Mouse (Mus musculus) cerebral cortex, adult 2 months (tissue): ENCODE data around the gene Itgb2l.

Source experiments
- WGBS: fragments of 180-500 bp; shearing (Covaris S2); methylation state at CpG from one replicate; pipeline ENCODE4 v1.1.7; 2018; 5-methylcytosine and 5-hydroxymethylcytosine counted together

Itgb2l gene

DNA sequence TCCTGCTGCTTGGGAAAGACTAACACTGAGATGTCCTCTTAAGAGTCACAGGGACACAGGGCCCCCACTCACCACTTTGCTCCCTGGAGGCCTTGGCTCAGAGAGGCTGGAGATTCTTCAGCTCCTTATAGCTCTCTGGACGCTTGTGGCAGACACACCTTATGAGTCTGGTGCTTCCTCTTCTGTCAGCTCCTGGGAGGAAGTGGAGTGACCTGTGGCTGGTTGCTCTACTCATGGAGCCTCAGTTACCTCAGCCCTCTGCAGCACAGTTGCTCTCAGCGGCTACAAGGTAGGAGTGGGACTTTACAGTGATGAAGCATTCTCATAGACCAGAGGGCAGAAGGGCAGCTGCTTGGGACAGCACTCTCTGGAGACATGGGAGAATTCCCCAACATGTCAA lies at the start of gene Itgb2l:
TSS of gene Itgb2l (minus strand) at position 152 of the 400 bp plus-strand sequence.
- WGBS, result 93% methylated on average over 2 of the region's 2 CpGs

GRCm38 (mm10) chr16:96491530-96491929 lies 48.1 kb upstream of the Itgb2l start:
- WGBS, result 63% methylated on average over 3 of the region's 3 CpGs

GRCm38 (mm10) chr16:96488038-96488437 lies 44.6 kb upstream of the Itgb2l start:
- 87% methylated on average over 5 of the region's 5 CpGs for WGBS

- WGBS, result 59% methylated on average over 11 of the region's 11 CpGs
Observed at GRCm38 (mm10) chr16:96487007-96487684, 43.7 kb upstream of the Itgb2l start.

DNA sequence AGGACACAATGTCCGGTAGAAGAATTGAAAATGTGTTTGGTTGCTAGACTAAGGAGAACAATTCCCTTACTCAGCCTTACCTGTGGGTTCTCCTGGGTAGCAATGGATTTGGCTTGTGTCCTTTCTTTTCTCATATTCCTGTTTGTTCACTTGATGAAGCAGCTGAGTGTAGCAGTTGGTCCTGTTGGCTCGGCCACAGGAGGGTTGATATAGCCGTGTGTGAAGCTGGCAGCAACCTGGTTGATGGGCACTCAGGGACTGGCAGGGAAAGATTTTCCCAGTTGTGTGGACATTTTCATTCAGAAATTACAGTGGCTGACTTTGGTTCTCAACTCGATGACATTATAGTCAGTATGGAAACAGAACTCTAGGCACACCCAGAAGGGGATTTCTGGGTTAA lies 38.4 kb upstream of the Itgb2l start:
- WGBS, result 84% methylated on average over 4 of the region's 4 CpGs

DNA sequence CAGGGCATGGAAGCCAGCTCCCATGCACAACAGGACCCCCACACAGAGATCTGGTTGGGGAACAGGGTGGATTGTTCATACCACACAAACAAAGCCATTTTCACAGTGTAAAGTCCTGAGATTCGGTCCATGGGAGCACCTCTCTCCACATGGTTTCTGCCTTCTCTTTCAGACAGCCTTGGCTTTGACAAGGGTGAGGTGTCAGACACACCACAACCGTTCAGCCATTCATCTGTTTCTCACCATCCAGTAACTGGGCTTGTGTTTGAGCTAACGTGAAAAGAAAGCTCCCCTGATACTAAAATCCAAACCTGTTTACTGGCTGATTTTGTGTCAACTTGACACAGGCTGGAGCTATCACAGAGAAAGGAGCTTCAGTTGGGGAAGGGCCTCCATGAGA lies 30.8 kb upstream of the Itgb2l start:
- 72% methylated on average over 3 of the region's 3 CpGs for WGBS

- 38% methylated on average over 7 of the region's 7 CpGs for WGBS
Observed at GRCm38 (mm10) chr16:96472816-96473215, 29.4 kb upstream of the Itgb2l start.

DNA sequence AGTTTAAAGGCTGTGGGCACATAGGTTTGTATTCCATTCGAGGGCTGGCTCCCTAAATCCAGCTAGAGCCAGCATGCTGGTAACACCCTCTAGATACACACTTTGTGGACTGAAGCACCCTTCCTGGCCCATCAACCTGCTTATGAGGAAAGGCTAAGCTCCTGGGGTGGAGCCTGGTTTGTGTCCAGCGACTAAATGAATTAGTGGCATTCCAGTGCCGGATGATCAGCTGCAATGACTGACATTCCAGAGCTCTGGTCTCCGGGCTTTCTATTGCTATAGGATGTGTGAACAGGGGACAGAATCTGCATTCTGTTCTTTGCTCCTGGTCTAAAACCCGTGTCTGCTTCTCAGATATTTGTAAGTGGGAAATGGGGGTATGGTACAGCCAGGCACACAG lies 28.9 kb upstream of the Itgb2l start:
- WGBS, result 41% methylated on average over 5 of the region's 5 CpGs

GRCm38 (mm10) chr16:96469640-96470039 lies 26.2 kb upstream of the Itgb2l start:
- 35% methylated on average over 4 of the region's 4 CpGs for WGBS

GRCm38 (mm10) chr16:96468698-96469097 lies 25.3 kb upstream of the Itgb2l start:
- 50% methylated on average over 4 of the region's 4 CpGs for WGBS

GRCm38 (mm10) chr16:96468011-96468410 lies 24.6 kb upstream of the Itgb2l start:
- 32% methylated on average over 4 of the region's 4 CpGs for WGBS

DNA sequence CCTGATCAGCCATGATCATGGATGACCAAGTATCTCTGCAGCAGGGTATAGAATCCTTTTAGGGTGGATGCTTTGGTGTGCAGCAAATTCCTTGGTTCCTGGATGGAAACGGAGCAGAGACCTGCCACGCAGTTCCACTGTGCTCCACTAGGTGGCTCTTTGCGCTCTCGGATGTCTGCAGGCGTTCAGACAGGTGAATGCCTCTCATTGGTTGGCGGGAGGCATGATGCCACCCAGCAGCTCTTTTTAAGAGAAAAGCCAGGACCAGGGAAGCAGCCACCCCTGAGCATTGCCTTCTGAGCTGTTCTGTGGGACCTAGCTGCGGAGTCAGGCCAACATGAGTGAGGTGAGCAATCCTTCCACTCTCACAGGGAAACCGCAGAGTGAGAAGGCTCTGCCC lies 24.0 kb upstream of the Itgb2l start, which contains the start of gene Pcp4:
TSS of gene Pcp4 (plus strand) at position 162 of the 400 bp plus-strand sequence.
- WGBS, result 5% methylated on average over 8 of the region's 8 CpGs

GRCm38 (mm10) chr16:96460788-96461187 lies 17.4 kb upstream of the Itgb2l start:
- WGBS, result 45% methylated on average over 3 of the region's 3 CpGs

DNA sequence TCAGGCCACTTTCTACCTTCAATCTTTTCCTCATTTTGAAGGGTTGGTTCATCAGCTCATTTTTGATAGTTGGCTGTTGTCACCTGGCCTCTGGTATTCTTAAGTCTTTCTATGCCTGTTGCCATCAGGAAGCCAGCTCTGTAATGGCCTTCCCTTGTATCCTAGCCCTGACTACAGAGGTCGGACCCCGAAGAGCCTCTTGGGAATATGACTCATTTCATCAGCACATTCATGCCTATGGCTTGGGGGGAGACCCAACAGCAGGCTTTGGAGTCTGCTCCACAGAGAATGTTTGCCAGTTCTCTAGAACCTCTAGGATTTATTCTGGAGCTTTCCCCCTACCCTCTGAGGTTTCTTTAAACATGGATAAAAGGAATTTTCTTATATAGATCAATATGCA lies 15.9 kb upstream of the Itgb2l start:
- 96% methylated on average over 2 of the region's 2 CpGs for WGBS

GRCm38 (mm10) chr16:96457612-96458011 lies 14.2 kb upstream of the Itgb2l start:
- WGBS, result 94% methylated on average over 5 of the region's 5 CpGs

DNA sequence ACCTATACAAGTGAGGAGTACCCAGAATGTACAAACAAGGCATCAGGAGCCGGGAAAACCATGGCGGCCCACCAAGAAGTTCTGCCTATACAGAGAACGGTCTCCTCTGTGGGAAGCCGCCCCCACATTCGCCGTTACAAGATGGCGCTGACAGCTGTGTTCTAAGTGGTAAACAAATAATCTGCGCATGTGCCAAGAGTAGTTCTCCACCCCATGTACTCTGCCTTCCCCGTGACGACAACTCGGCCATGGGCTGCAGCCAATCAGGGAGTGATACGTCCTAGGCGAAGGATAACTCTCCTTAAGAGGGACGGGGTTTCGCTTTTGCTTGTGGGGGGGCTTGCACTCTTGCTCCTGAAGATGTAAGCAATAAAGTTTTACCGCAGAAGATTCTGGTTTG lies 7.5 kb upstream of the Itgb2l start:
- WGBS, result 91% methylated on average over 16 of the region's 16 CpGs

- WGBS, result 91% methylated on average over 3 of the region's 3 CpGs
Observed at GRCm38 (mm10) chr16:96441826-96442225, 1.6 kb downstream of the Itgb2l start.

DNA sequence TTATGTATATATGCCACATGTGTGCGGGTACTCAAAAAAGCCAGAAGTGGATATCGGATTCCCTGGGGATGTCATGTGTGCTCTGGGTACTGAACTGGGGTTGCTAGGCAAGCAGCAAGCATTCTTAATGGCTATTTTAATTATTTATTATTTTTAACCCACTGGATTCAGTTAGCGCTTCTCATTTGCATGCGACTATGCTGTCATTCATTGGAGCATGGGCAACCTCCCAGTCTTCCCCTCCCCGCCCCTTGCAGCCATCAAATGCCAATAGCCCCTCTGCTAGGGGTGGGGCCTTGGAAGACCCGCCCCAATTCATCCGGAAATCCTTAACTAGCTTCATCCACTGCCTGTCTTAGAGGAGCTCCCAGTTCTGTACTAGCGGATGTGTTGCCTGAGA lies 2.5 kb downstream of the Itgb2l start:
- 84% methylated on average over 8 of the region's 8 CpGs for WGBS

DNA sequence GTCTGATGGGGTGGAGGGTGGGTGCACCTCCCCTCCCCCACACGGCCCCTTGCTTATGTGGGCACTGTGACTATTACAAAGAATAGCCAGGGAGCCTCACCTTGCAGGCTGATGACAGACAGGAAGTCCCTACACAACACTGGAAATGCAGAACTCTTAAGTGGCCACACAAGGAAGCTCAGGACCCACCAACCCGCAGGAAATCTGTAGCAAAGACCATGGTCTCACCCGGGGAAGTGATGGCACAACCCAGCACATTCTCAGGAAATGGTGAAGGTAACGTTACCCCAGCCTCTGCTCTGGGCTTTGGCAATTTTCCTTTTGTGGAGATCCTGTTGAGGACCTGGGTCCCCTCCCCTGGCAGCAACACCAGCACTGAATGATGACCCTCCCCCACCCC lies 3.7 kb downstream of the Itgb2l start:
- 78% methylated on average over 4 of the region's 4 CpGs for WGBS

GRCm38 (mm10) chr16:96438946-96439345 lies 4.5 kb downstream of the Itgb2l start:
- WGBS, result 73% methylated on average over 5 of the region's 5 CpGs

DNA sequence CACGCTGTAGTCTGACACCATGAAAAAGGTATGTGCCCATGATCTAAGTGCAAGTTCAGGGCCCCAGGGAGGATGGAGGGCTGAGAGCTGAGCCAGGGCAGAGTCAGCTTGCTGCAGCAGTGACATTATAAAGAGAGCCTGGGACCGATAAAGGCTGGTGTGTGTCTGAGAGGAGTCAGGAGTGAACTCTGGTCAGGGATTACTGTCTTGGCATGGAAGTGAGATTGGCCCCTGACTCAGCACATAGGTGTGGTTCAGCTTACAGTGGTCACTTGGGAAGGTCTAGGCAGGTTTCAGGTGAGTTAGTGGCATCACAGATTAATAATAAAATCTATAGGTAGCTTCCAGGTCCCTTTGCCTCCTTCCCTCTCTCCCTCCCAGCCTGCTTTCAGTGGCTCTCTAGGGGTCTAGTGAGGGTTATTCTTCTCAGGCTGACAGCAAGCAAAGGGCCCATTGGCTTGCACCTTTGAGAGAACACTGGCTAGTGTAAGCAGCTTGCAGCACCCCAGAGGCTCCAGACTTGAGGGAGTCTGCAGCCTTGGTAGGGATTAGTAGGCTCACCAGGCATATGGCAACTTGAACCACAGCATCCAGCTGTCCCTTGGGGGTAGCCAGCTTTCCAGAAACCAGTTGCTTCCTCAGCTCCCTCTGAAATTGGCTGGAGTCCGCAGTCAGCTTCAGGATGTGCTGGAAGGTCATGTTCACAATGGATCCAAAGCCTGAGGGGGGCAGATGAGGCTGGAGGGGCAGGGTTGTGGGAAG lies 9.2 kb downstream of the Itgb2l start:
- WGBS, result 85% methylated on average over 3 of the region's 3 CpGs

DNA sequence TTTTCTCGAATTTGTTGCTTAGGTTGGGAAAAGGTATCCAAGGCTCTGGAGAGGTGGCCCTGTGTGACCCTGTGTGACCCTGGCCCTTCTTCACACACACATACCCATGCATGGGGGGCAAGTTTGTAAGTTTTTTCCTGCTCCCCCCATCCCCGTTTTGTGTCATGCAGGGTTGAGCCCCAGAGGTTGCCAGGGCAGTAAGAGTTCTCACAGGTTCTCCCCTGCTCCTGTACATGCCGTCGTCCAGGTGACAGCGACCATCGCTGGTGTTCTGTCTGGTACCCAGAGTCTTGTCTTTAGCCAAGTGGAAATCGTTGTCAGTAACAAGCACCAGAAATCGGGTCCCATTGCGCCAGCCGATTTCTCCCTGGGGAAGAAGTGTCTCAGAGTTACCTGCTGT lies 10.2 kb downstream of the Itgb2l start:
- WGBS, result 84% methylated on average over 10 of the region's 10 CpGs

DNA sequence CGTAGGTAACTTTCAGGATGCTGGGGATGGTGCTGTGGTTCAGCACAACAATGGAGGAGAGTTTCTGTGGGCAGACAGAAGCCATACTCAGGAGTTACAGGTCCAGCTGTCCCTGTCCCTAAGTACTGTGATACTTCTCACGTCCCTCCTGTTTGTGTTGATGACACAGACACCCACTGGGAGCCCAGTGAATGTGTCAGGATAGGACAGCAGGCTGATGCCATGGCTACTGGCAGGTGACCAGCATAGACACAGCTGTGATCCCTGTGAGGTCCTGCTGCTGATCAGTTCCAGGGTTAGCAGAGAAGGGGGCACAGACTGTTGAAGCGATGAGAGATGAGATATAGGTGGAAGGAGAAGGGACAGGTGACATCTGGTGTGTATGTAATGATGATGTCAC lies 14.4 kb downstream of the Itgb2l start:
- WGBS, result 79% methylated on average over 3 of the region's 3 CpGs
